Mouse (Mus musculus): Measurements from ENCODE around the gene Noc2l.

Noc2l gene

DNA sequence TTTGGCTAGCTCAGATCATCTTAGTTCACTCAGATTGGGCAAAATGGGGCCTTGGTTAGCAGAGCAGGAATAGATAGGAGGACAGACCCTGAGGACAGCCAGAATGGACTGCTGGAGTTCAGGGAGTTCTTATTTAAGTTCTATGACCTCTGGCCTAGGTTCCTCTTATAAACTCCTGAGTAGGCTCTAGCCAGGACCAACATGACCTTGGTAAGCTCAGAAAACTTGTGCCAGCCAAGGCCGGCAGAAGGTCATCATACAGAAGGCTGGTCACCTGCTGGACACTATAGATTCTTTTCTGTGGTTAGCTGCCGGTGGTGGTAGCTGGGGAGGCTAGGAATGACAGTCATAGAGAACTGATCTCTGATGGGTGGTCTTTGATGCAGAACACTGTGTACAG, 19.6 kb upstream of the Noc2l start:
- no peak for DNase-seq (ENCODE audit: low spot score in 2 of 2)

GRCm38 (mm10) chr4:156217022-156217669, 18.7 kb upstream of the Noc2l start:
- DNase-seq (ENCODE audit: low spot score in 2 of 2), result no peak

DNA sequence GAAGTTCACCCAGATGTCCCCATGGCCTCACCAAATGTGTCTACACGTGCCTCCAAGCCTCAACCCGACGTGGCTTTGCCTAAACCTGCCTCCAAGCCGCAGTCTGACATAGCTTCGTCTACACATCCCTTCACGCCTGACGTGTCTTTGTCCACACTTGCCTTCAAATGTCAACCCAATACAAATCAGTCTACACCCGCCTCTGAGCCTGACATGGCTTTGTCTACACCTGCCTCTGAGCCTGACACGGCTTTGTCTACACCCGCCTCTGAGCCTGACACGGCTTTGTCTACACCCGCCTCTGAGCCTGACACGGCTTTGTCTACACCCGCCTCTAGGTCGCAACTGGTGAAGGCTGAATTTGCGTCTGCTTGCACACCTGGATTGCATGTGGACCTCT, 18.0 kb upstream of the Noc2l start:
- no peak for DNase-seq (ENCODE audit: low spot score in 2 of 2)

DNA sequence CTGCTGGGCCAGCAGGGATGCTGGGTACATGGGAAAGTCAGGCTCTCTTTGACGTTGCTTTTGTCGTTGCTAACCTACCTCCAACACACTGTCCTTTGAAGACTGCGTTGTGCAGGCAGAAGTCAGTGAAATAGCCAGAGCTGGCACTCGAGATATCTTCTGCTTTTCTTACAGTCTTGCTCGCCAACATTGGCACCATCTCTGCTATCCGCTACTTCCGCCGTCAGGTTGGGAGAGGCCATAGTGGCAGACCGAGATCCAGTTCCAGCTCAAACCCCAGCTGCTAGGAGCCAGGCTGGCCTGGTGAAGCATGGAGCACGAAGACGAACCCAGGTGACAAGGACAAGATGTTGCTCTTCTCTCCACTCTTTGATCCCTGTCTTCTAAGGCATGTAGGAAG, 15.9 kb upstream of the Noc2l start:
- DNase-seq (ENCODE audit: low spot score in 2 of 2), result no peak

GRCm38 (mm10) chr4:156224276-156224675, 11.5 kb upstream of the Noc2l start:
- DNase-seq (ENCODE audit: low spot score in 2 of 2), result no peak

DNA sequence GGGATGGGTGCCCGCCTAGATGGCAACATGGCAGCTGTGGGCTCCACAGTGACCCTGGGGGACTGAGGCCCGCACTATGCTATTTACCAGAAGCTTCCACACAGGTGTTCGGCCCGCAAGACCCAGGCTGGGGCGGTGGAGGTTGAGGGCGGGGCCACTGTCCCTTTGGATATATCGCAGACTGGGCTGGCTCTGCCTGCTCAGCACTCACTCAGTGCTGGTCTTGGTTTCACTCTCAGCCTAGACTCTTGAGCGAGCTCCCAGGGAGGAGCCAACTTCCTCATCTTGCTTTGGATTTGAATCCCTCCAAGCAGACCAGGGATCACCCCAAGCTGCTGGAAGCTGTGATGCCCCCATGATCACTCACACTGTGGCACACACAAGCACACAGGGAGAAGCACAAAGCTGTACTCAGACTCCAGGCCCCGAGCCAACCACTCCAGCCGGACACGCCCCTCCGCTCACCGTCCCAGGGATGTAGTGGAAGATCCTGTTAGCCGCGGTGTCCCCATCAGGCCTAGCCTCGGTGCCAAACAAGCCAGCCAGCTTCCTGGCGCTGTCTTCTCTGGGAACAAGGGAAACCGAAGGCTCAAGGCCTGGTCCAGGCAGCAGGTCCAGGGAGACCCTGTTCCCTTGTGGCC, 7.9 kb upstream of the Noc2l start:
- DNase-seq (ENCODE audit: low spot score in 2 of 2), result no peak

GRCm38 (mm10) chr4:156228393-156229024, 7.3 kb upstream of the Noc2l start:
- peak in 1 of 2 experiments; percentile 46 for DNase-seq (ENCODE audit: low spot score in 2 of 2)

DNA sequence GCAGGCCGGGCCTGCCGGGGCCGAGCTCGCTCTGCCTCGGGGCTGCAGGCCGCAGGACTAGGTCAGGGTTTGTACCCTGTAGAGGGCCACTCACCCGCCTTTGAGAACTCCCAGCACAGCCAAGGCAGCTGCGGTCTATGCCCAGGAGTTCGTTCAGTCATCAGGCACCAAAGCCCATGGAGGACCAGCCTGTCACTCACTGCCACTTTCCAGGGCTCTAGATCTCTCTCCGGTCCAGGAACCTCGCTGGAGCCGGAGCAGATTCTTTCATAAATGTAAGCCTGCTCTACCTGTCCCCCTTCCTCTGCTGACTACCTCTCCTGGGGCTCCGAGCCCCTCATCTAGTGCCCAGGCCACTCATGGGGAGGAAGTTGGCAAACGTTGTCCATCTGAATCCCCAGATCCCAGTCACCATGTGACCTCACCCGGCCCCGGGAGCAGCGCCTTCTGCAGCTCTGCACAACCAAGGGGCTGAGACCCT, 1.7 kb upstream of the Noc2l start:
- DNase-seq (ENCODE audit: low spot score in 2 of 2), result no peak

- DNase-seq (ENCODE audit: low spot score in 2 of 2), result peak; percentile 68 to 79
Observed at GRCm38 (mm10) chr4:156234701-156235213, 1.1 kb upstream of the Noc2l start, which contains the start of gene Plekhn1. TSS of gene Plekhn1 (minus strand) at chr4:156234857.

DNA sequence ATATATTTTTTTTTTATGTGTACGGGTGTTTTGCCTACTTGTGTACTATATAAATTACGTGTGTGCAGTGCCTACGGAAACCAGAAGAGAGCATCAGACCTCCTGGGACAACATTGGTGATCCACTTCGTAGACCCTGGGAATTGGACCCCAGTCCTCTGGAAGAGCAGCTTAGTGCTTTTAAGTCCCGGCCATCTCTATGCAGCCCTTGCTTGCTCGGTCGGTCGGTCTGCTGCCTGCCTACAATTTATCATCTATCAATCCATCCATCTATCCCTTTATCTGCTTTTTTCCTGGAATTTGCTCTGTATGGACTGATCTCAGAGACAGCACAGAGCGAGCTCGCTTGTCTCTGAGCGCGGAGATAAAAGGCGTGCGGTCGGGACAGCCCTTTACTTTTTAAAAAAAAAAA, 445 bp upstream of the Noc2l start:
- no peak for DNase-seq (ENCODE audit: low spot score in 2 of 2)

GRCm38 (mm10) chr4:156236651-156237447, 1.0 kb downstream of the Noc2l start:
- no peak for DNase-seq (ENCODE audit: low spot score in 2 of 2)

- DNase-seq (ENCODE audit: low spot score in 2 of 2), result no peak
Observed at GRCm38 (mm10) chr4:156249567-156249966, 13.8 kb downstream of the Noc2l start.

- no peak for DNase-seq (ENCODE audit: low spot score in 2 of 2)
Observed at GRCm38 (mm10) chr4:156251081-156251480, 15.3 kb downstream of the Noc2l start.

DNA sequence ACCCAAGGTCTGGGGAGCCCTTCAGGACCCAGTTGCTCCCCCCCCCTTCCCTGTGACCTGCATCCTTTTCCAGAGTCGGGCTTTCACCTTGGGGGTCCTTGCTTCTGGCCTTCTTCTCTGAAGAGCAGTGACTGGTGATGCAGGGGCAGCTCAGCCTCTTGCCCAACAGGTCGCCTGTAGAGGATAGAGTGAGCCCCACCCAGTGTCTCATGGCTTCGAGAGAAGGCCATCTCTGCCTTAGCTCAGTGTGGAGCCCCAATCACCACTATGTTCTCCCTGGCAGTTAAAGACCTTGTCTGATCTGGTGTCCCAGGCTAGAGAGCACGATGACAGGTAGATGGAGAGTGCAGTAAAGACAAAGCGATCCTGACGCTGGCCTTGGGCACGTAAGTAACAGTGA, 16.3 kb downstream of the Noc2l start:
- DNase-seq (ENCODE audit: low spot score in 2 of 2), result no peak

GRCm38 (mm10) chr4:156252619-156253018, 16.8 kb downstream of the Noc2l start:
- no peak for DNase-seq (ENCODE audit: low spot score in 2 of 2)

DNA sequence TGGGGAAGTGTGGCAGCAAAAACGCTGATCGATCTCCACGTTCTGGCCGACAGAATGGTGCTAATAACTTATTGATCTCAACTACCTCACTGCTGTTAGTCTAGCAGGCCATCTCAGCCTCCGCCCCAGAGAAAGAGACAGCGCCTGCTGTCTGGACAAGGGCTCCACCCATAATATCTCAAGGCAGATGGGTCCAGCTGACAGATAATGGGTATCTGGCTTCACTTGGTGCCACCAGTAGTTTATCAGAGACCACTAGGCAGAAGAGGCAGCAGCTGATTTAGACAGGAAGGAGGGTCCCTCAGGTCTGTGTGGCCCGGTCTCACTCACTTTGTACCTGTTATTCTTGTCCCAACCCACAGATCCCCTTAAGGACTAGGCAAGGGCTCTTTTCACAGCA, 17.2 kb downstream of the Noc2l start:
- no peak for DNase-seq (ENCODE audit: low spot score in 2 of 2)

DNA sequence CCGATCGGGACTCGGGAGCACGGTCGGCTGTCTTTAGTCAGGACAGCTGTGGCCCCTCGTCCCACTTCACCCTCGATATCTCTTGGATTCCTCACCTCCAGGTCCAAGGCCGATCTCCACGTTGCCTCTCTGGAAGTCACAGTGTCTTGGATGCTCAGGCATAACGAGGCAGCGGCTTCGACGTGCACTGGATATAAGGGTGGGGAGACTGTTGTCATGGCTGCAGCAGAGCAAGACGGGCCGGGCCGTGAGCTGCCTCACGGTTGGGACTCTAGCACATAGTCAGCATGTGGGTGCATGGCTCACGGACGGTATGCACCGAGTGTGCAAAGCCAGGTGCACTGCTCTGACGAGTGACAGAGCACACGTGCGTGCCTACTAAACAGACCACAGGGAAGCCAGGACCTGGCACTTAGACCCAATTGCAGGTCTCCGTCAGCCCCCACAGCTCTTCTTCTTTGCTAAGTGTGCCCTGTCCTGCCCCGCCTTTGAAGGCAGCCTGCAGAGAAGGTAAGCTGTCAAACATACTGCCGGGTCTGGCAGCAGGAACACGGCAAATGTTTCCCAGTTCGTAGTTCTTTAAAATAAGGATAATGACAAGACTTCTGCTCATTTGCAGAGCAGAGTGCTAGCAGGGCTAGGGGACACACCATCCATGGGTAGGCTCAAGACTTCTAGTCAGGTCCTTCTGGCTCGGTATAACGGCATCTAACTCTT, 18.7 kb downstream of the Noc2l start:
- DNase-seq (ENCODE audit: low spot score in 2 of 2), result no peak

DNA sequence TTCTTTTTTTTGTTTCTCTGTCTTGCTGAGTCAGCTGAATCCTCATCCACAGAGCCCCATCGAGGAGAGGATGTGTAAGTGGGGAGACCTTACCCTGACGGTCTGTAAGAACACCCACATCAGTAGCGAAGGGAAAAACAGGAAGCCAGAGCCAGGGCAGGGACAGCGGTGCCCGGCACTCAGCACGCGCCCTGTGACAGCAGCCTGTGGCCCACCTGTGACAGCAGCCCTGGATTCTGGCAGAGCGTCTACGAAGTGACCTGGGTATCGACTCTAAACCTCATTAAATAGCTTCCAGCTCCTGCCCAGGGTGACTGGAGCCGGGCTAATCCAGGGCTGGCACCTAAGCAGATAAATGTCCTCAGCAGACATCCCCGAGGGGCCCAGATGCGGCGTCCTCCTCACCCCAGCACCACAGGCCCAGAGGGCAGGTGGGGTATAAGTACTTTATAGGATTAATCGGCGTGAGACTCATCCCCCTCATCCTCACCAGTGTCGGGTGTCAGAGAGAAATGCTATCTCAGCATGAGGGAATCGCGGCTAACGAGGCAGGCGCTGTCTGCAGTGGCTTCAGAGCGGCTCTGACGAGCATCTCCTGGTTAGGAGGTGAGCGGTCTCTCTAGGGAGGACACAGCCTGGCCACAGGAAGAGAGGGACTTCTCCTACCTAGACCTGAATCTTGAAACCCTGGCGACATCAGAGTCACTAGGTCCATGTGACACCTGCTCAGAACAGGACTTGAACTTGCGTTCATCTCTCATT, 19.4 kb downstream of the Noc2l start, which contains the start of gene Samd11:
TSS of gene Samd11 (minus strand) at position 580 of the 762 bp plus-strand sequence.
- DNase-seq (ENCODE audit: low spot score in 2 of 2), result no peak

All from urinary bladder, postnatal 4 days (tissue).